Mouse (Mus musculus): ENCODE measurements around the gene Cox17.

DNA sequence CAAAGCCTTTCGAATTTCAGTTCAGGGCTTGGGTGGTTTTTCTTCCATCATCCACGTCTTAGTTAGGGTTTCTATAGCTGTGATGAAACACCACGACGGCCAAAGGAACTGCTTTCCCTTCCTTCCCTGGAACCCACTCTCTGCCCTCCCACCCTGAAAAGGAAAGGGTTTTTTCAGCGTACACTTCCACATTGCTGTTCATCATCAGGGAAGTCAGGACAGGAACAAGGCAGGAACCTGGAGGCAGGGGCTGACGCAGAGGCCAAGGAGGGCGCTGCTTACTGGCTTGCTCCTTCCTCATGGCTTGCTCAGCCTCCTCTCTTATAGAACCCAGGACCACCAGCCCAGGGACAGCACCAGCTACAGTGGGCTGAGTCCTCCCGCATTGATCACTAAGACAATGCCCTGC, 30.1 kb downstream of the Cox17 start:
- TF ChIP-seq POLR2A (IDR thresholded peaks at IDR 0.05; ENCODE audit: control insufficient read depth, low read depth, low read length) (no peak), CTCF (IDR thresholded peaks at IDR 0.05; ENCODE audit: control insufficient read depth, insufficient read depth, insufficient replicate concordance, low read depth, low read length) (no peak)

All from testis, adult 2 months (tissue).